Mouse (Mus musculus) bone marrow macrophage, adult 2 months (primary cell): ENCODE data around the gene Orm3.

Experiments
- CTCF ChIP-seq: IDR thresholded peaks from 2 replicates; pipeline ENCODE4 v1.5.1; 2012; ENCODE audit warnings: low read depth, mild to moderate bottlenecking, low read length, moderate library complexity
- POLR2A ChIP-seq: IDR thresholded peaks from 2 replicates; pipeline ENCODE4 v1.6.1; 2012; ENCODE audit warnings: mild to moderate bottlenecking, low read depth, low read length, borderline replicate concordance

- TF ChIP-seq CTCF: no peak
- no peak for TF ChIP-seq POLR2A
These were observed 11.7 kb upstream of the Orm3 start, which contains the start of gene Orm1 for GRCm38 (mm10) chr4:63344295-63344694.
